Mouse (Mus musculus) spleen, adult 10 weeks (tissue): ENCODE measurements around the gene Sppl3. TPM values are rescaled to one million over a fixed set of nuclear protein-coding genes. Genes with fewer than 3 reads are reported as not detected.

Source experiments
- polyA plus RNA-seq: library from polyadenylated mRNA; stranded (reverse); fragments of 350-450 nt; fragmentation: Illumina TruSeq; extraction: RNeasy Lipid Tissue Mini Kit (QIAGEN cat#74804); gene quantifications from one replicate; pipeline ENCODE4 v1.2.3, GENCODE M21; 2015; ENCODE audit warnings: low replicate concordance; ENCODE audit not compliant: insufficient read depth

Sppl3 gene
- polyA plus RNA-seq, result 33.3 TPM

GRCm38 (mm10) chr5:115010577-115011216 lies at the start of gene Sppl3:
TSS of gene Sppl3 (plus strand) at chr5:115011137.

GRCm38 (mm10) chr5:114970824-114971227 lies 40.1 kb upstream of the Sppl3 start, which contains the start of gene Hnf1a:
TSS of gene Hnf1a (minus strand) at chr5:114971094.

GRCm38 (mm10) chr5:115098195-115098594 lies 87.3 kb downstream of the Sppl3 start, which contains the start of gene Gm10401:
TSS of gene Gm10401 (minus strand) at chr5:115098295.

GRCm38 (mm10) chr5:115118961-115119570 lies 108.1 kb downstream of the Sppl3 start, which contains the start of gene Acads:
TSS of gene Acads (minus strand) at chr5:115119346.

GRCm38 (mm10) chr5:115134234-115135165 lies 123.6 kb downstream of the Sppl3 start, which contains the start of gene Unc119b:
TSS of gene Unc119b (minus strand) at chr5:115134975.

Other genes with a start within 250 kb of the Sppl3 start
- 132 TPM for gene Ankrd13a, start 236.5 kb upstream of the Sppl3 start, polyA plus RNA-seq
- gene Git2, start 235.6 kb upstream of the Sppl3 start, polyA plus RNA-seq, result 99.1 TPM
- gene 1500011B03Rik, start 187.7 kb upstream of the Sppl3 start, polyA plus RNA-seq, result 46.1 TPM
- gene 4930519G04Rik, start 157.5 kb upstream of the Sppl3 start, polyA plus RNA-seq, result not detected
- not detected for gene Gm9936, start 152.5 kb upstream of the Sppl3 start, polyA plus RNA-seq
- 44.4 TPM for gene Oasl2, start 114.2 kb upstream of the Sppl3 start, polyA plus RNA-seq
- 8.6 TPM for gene Oasl1, start 87.9 kb upstream of the Sppl3 start, polyA plus RNA-seq
- 16.4 TPM for gene 2210016L21Rik, start 69.0 kb upstream of the Sppl3 start, polyA plus RNA-seq
- gene Hnf1a, start 40.0 kb upstream of the Sppl3 start, polyA plus RNA-seq, result not detected
- not detected for gene Gm10401, start 87.2 kb downstream of the Sppl3 start, polyA plus RNA-seq
- 5.3 TPM for gene Acads, start 108.2 kb downstream of the Sppl3 start, polyA plus RNA-seq
- 26.3 TPM for gene Unc119b, start 123.8 kb downstream of the Sppl3 start, polyA plus RNA-seq
- gene Mlec, start 147.0 kb downstream of the Sppl3 start, polyA plus RNA-seq, result 86.7 TPM
- gene Cabp1, start 183.2 kb downstream of the Sppl3 start, polyA plus RNA-seq, result 2.0 TPM
- gene Pop5, start 224.7 kb downstream of the Sppl3 start, polyA plus RNA-seq, result 72.3 TPM